ENCODE assay signal across 12 mouse cellular contexts in genomic region chr2:32624111-32624748, GRCm38 (mm10). TPM values are rescaled to one million over a fixed set of nuclear protein-coding genes. Genes with fewer than 3 reads are reported as not detected.
DNase-seq lines count a peak whose midpoint lies in the region; ATAC-seq lines count a peak whose summit lies in the region.
"Had no signal": no experiment of that assay in that cellular context is flagged by ENCODE, and none has a peak within 500 bp of the region (broad histone marks: within the 10 kb centered on the region; RNA-seq: fewer than 3 reads in every experiment).

No protein-coding gene starts in this region.

- H3K4me2 ChIP-seq in kidney, embryonic 15.5 days: no peak overlapping the region
- 0 out of 2 replicates have a peak overlapping the region, but pooled peaks have one; percentile 4 for H3K4me2 ChIP-seq in limb, embryonic 13.5 days (replicated peaks)
- H3K4me2 ChIP-seq in forebrain, embryonic 15.5 days (replicated peaks): no peak overlapping the region

- no peaks in the 10 kb centered on the region for H3K9me3 ChIP-seq in kidney, embryonic 15.5 days (replicated peaks)
- H3K9me3 ChIP-seq in embryonic facial prominence, embryonic 10.5 days: no peaks in the 10 kb centered on the region
- H3K9me3 ChIP-seq in limb, embryonic 13.5 days: no peaks in the 10 kb centered on the region
- no peaks in the 10 kb centered on the region for H3K9me3 ChIP-seq in forebrain, embryonic 15.5 days

- H3K27me3 ChIP-seq in kidney, embryonic 15.5 days: no peaks in the 10 kb centered on the region
- no peaks in the 10 kb centered on the region for H3K27me3 ChIP-seq in embryonic facial prominence, embryonic 10.5 days (replicated peaks; ENCODE audit: low read depth, poor library complexity, severe bottlenecking)
- no peaks in the 10 kb centered on the region for H3K27me3 ChIP-seq in limb, embryonic 13.5 days
- H3K27me3 ChIP-seq in forebrain, embryonic 15.5 days: no peaks in the 10 kb centered on the region

- ATAC-seq in kidney, embryonic 15.5 days (replicated peaks; ENCODE audit: low FRiP score): no peak
- no peak for ATAC-seq in limb, embryonic 13.5 days (ENCODE audit: low FRiP score, low read depth)
- ATAC-seq in megakaryocyte, adult 5-6 weeks (ENCODE audit: poor library complexity, severe bottlenecking): no peak
- ATAC-seq in forebrain, embryonic 15.5 days (replicated peaks): no peak

- H3K27ac ChIP-seq in kidney, embryonic 15.5 days: peak overlapping the region; percentile 88
- peak overlapping the region; percentile 81 for H3K27ac ChIP-seq in embryonic facial prominence, embryonic 10.5 days (replicated peaks)
- peak overlapping the region; percentile 81 for H3K27ac ChIP-seq in limb, embryonic 13.5 days
- no peak overlapping the region for H3K27ac ChIP-seq in forebrain, embryonic 15.5 days (replicated peaks)
- H3K27ac ChIP-seq: macrophage had no signal

- no peak overlapping the region for H3K9ac ChIP-seq in kidney, embryonic 15.5 days
- no peak overlapping the region for H3K9ac ChIP-seq in limb, embryonic 13.5 days
- no peak overlapping the region for H3K9ac ChIP-seq in forebrain, embryonic 15.5 days (replicated peaks)

- H3K36me3 ChIP-seq in kidney, embryonic 15.5 days: no peaks in the 10 kb centered on the region
- peaks cover 1% of the 10 kb centered on the region; the same call in 1 of the 2 replicates for H3K36me3 ChIP-seq in embryonic facial prominence, embryonic 10.5 days (replicated peaks)
- peaks cover 2% of the 10 kb centered on the region; the same call in 1 of the 2 replicates for H3K36me3 ChIP-seq in limb, embryonic 13.5 days
- no peaks in the 10 kb centered on the region for H3K36me3 ChIP-seq in forebrain, embryonic 15.5 days

- 75% methylated on average over 5 of the region's 5 CpGs for WGBS in kidney, embryonic 15.5 days
- 76% methylated on average over 5 of the region's 5 CpGs for WGBS in embryonic facial prominence, embryonic 10.5 days
- WGBS in limb, embryonic 13.5 days: 73% methylated on average over 5 of the region's 5 CpGs
- WGBS in forebrain, embryonic 15.5 days: 83% methylated on average over 5 of the region's 5 CpGs

- peaks cover 83% of the 10 kb centered on the region for H3K4me1 ChIP-seq in kidney, embryonic 15.5 days
- peaks cover 88% of the 10 kb centered on the region for H3K4me1 ChIP-seq in embryonic facial prominence, embryonic 10.5 days
- H3K4me1 ChIP-seq in limb, embryonic 13.5 days: peaks cover 81% of the 10 kb centered on the region
- H3K4me1 ChIP-seq in forebrain, embryonic 15.5 days: peaks cover 51% of the 10 kb centered on the region

- H3K4me3 ChIP-seq in kidney, embryonic 15.5 days (replicated peaks): no peak overlapping the region
- H3K4me3 ChIP-seq in embryonic facial prominence, embryonic 10.5 days: no peak overlapping the region
- H3K4me3 ChIP-seq in limb, embryonic 13.5 days: no peak overlapping the region
- H3K4me3 ChIP-seq in forebrain, embryonic 15.5 days: no peak overlapping the region

- DNase-seq in heart, adult 11 months: peak; percentile 91
- no peak for DNase-seq in heart, adult 18-20 months
- no peak for DNase-seq in kidney, postnatal 10 days
- no peak for DNase-seq in embryonic facial prominence, embryonic 10.5 days (ENCODE audit: low spot score)
- DNase-seq: gastrocnemius, postnatal 36 days; right cerebral cortex, adult 18-20 months had no signal

RNA-seq across cellular contexts. Expression of gene Ak1, which starts 2.7 kb away (rescaled TPM):
- 100 to 1,000 TPM; 654 to 691 TPM for total RNA-seq in heart, adult 18-20 months (2021)
- 32.6 and 34.4 TPM in 2 replicates for polyA plus RNA-seq in kidney, embryonic 15.5 days (2015; fragmentation: Nextera tagmentation; extraction: Ambion mirVana)
- polyA plus RNA-seq in embryonic facial prominence, embryonic 10.5 days (2016; fragmentation: Nextera tagmentation; extraction: Ambion mirVana): 20.5 and 24.7 TPM in 2 replicates
- 42.0 and 49.8 TPM in 2 replicates for polyA plus RNA-seq in limb, embryonic 13.5 days (2015; fragmentation: Nextera tagmentation; extraction: Ambion mirVana)
- total RNA-seq in megakaryocyte, adult 5-6 weeks (2015): not detected in 2 replicates
- total RNA-seq in megakaryocyte, adult 5-6 weeks (2017): not detected in 2 replicates
- 74.1 and 79.6 TPM in 2 replicates for polyA plus RNA-seq in forebrain, embryonic 15.5 days (2015; fragmentation: Nextera tagmentation; extraction: Ambion mirVana)

RNA-seq across cellular contexts. Expression of gene Eng, which starts 22.2 kb away (rescaled TPM):
- 100 to 1,000 TPM in 1 of 2 experiments, 10 to 100 TPM in 1; 95.1 to 106 TPM for total RNA-seq in heart, adult 18-20 months (2021)
- 71.9 and 82.1 TPM in 2 replicates for polyA plus RNA-seq in kidney, embryonic 15.5 days (2015; fragmentation: Nextera tagmentation; extraction: Ambion mirVana)
- polyA plus RNA-seq in embryonic facial prominence, embryonic 10.5 days (2016; fragmentation: Nextera tagmentation; extraction: Ambion mirVana): 23.7 and 25.5 TPM in 2 replicates
- polyA plus RNA-seq in limb, embryonic 13.5 days (2015; fragmentation: Nextera tagmentation; extraction: Ambion mirVana): 43.5 and 45.6 TPM in 2 replicates
- total RNA-seq in megakaryocyte, adult 5-6 weeks (2015): 6.3 and 7.9 TPM in 2 replicates
- total RNA-seq in megakaryocyte, adult 5-6 weeks (2017): 2.0 and 2.2 TPM in 2 replicates
- 23.4 and 25.1 TPM in 2 replicates for polyA plus RNA-seq in forebrain, embryonic 15.5 days (2015; fragmentation: Nextera tagmentation; extraction: Ambion mirVana)

RNA-seq across cellular contexts. Expression of gene St6galnac6, which starts 24.7 kb away (rescaled TPM):
- 100 to 1,000 TPM; 108 to 117 TPM for total RNA-seq in heart, adult 18-20 months (2021)
- polyA plus RNA-seq in kidney, embryonic 15.5 days (2015; fragmentation: Nextera tagmentation; extraction: Ambion mirVana): 17.0 and 17.6 TPM in 2 replicates
- 17.1 and 17.3 TPM in 2 replicates for polyA plus RNA-seq in embryonic facial prominence, embryonic 10.5 days (2016; fragmentation: Nextera tagmentation; extraction: Ambion mirVana)
- polyA plus RNA-seq in limb, embryonic 13.5 days (2015; fragmentation: Nextera tagmentation; extraction: Ambion mirVana): 29.5 and 29.7 TPM in 2 replicates
- total RNA-seq in megakaryocyte, adult 5-6 weeks (2015): 8.2 and 8.6 TPM in 2 replicates
- 13.1 and 13.3 TPM in 2 replicates for total RNA-seq in megakaryocyte, adult 5-6 weeks (2017)
- polyA plus RNA-seq in forebrain, embryonic 15.5 days (2015; fragmentation: Nextera tagmentation; extraction: Ambion mirVana): 16.6 and 19.3 TPM in 2 replicates

RNA-seq across cellular contexts. Expression of gene St6galnac4, which starts 37.3 kb away (rescaled TPM):
- 10 to 100 TPM; 14.7 to 16.1 TPM for total RNA-seq in heart, adult 18-20 months (2021)
- 22.3 and 23.2 TPM in 2 replicates for polyA plus RNA-seq in kidney, embryonic 15.5 days (2015; fragmentation: Nextera tagmentation; extraction: Ambion mirVana)
- 25.1 and 26.4 TPM in 2 replicates for polyA plus RNA-seq in embryonic facial prominence, embryonic 10.5 days (2016; fragmentation: Nextera tagmentation; extraction: Ambion mirVana)
- polyA plus RNA-seq in limb, embryonic 13.5 days (2015; fragmentation: Nextera tagmentation; extraction: Ambion mirVana): 37.2 and 39.5 TPM in 2 replicates
- total RNA-seq in megakaryocyte, adult 5-6 weeks (2015): 5.8 and 9.2 TPM in 2 replicates
- 8.6 and 12.1 TPM in 2 replicates for total RNA-seq in megakaryocyte, adult 5-6 weeks (2017)
- polyA plus RNA-seq in forebrain, embryonic 15.5 days (2015; fragmentation: Nextera tagmentation; extraction: Ambion mirVana): 25.9 and 26.4 TPM in 2 replicates

RNA-seq across cellular contexts. Expression of gene 9430097D07Rik, which starts 48.7 kb away (rescaled TPM):
- not detected for total RNA-seq in heart, adult 18-20 months (2021)
- polyA plus RNA-seq in kidney, embryonic 15.5 days (2015; fragmentation: Nextera tagmentation; extraction: Ambion mirVana): 0.10 and 0.17 TPM in 2 replicates
- polyA plus RNA-seq in embryonic facial prominence, embryonic 10.5 days (2016; fragmentation: Nextera tagmentation; extraction: Ambion mirVana): 0.11 TPM in 2 replicates
- 0.19 and 0.23 TPM in 2 replicates for polyA plus RNA-seq in limb, embryonic 13.5 days (2015; fragmentation: Nextera tagmentation; extraction: Ambion mirVana)
- not detected in 2 replicates for total RNA-seq in megakaryocyte, adult 5-6 weeks (2015)
- total RNA-seq in megakaryocyte, adult 5-6 weeks (2017): not detected in 2 replicates
- 0.23 and 0.24 TPM in 2 replicates for polyA plus RNA-seq in forebrain, embryonic 15.5 days (2015; fragmentation: Nextera tagmentation; extraction: Ambion mirVana)
- total RNA-seq: common myeloid progenitor, adult 5-6 weeks; gastrocnemius, postnatal 36 days had no signal
- polyA plus RNA-seq: macrophage had no signal
